Mouse (Mus musculus): ENCODE data around the gene Fpgs. TPM values are rescaled to one million over a fixed set of nuclear protein-coding genes. Genes with fewer than 3 reads are reported as not detected.

The Fpgs gene
- polyA plus RNA-seq, 1 experiment from 2014 or later: 20.3 TPM

DNA sequence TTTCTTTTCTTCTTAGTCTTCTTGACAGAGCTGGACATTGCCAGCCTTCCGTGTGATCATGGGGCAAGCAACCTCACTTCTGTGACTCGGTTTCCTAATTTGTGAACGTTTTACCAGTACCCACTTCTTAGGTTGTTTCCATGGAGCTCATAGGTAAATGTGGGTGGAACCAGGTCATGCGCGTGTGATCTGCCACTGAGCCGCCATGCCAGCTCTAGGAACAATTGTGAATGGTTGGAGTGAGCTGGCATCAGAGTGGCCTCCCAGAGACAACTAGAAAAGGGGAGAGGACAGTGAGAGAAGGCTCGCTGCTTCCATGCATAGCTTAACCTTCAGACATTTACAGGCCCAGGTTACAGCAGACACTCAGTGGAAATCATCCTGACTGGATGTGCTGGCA lies 35.8 kb downstream of the Fpgs start:
- Histone ChIP-seq H3K36me3 (peaks cover 45% of the 10 kb centered on the region), H3K4me3 (no peak overlapping the region), H3K4me1 (replicated peaks) (peaks cover 60% of the 10 kb centered on the region), H3K4me2 (no peak overlapping the region), H3K27ac (ENCODE audit: poor library complexity, severe bottlenecking) (peak overlapping the region; percentile 87), H3K9ac (no peak overlapping the region), H3K9me3 (replicated peaks) (no peaks in the 10 kb centered on the region), H3K27me3 (replicated peaks) (no peaks in the 10 kb centered on the region)
- WGBS: 75% methylated on average over 7 of the region's 7 CpGs
- no peak for ATAC-seq (ENCODE audit: insufficient number of reproducible peaks, low FRiP score)

DNA sequence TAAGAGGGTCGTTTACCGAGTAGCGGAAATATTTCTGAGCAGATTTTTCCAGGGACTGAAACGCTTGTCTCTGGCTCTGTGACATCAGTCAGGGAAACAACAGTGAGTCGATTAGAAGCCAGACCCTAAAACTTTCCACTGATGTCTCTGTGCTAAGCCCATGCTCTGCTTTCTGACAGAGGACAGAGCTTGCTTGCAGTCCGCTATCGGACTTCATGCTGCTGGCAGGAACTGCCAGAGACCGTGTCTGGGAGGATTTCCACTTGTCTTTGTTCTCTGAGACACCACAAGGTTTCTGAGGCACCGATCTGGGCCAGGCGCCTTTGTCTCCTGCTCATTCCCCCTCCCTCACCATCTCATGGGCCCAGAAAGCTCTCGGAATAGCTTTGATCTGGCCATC lies 36.2 kb downstream of the Fpgs start:
- peaks cover 41% of the 10 kb centered on the region for H3K36me3 ChIP-seq
- peak; percentile 83 for ATAC-seq (ENCODE audit: insufficient number of reproducible peaks, low FRiP score)
- peaks cover 56% of the 10 kb centered on the region for H3K4me1 ChIP-seq (replicated peaks)
- no peaks in the 10 kb centered on the region for H3K9me3 ChIP-seq (replicated peaks)
- peak overlapping the region; percentile 87 for H3K27ac ChIP-seq (ENCODE audit: poor library complexity, severe bottlenecking)
- WGBS: 22% methylated on average over 11 of the region's 11 CpGs
- H3K4me3 ChIP-seq: no peak overlapping the region
- no peak overlapping the region for H3K9ac ChIP-seq
- H3K27me3 ChIP-seq (replicated peaks): no peaks in the 10 kb centered on the region
- H3K4me2 ChIP-seq: no peak overlapping the region

DNA sequence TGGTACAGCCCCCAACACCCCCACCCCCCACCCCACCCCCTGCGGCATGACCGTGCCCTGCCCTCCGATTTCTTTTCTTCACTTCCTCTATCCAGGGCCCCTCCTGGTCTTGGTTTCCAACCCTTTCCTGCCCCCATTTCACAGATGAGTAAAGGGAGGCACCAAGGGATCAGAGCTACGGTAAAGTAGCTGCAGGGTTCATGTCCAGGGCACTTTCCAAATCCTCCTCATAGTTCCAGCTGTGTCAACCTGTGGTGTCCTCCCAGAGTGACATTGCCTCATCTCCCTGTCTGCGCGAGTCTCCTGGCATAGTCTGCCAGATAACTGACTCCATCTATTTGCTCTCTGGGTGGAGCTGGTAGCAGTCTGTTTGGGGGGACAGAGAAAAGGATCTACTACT lies 38.1 kb downstream of the Fpgs start:
- peaks cover 22% of the 10 kb centered on the region for H3K36me3 ChIP-seq
- H3K4me3 ChIP-seq: no peak overlapping the region
- no peak overlapping the region for H3K4me2 ChIP-seq
- H3K27me3 ChIP-seq (replicated peaks): no peaks in the 10 kb centered on the region
- H3K27ac ChIP-seq (ENCODE audit: poor library complexity, severe bottlenecking): peak overlapping the region; percentile 75
- H3K4me1 ChIP-seq (replicated peaks): peaks cover 63% of the 10 kb centered on the region
- 66% methylated on average over 6 of the region's 6 CpGs for WGBS
- no peaks in the 10 kb centered on the region for H3K9me3 ChIP-seq (replicated peaks)
- no peak for ATAC-seq (ENCODE audit: insufficient number of reproducible peaks, low FRiP score)
- no peak overlapping the region for H3K9ac ChIP-seq

DNA sequence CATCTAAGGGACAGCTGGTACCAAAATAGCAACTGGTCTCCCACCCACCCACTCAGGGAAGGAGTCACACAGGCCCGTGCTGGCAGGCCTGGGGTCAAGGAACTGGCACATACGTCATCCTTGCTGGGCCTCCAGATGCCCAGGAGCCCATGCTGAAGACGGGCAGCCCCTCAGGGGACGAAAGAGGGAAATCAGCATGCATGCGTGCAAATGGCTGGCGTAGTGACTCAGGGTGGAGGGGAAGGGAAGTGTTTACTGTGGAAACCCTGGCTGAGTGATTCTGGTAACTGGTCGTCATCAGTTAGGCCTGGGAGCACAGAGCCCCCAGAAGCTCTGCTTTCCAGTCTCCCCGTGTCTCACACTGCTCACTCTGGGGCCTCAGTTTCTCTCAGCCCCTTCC lies 38.6 kb downstream of the Fpgs start:
- H3K4me3 ChIP-seq: no peak overlapping the region
- peaks cover 22% of the 10 kb centered on the region for H3K36me3 ChIP-seq
- no peak for ATAC-seq (ENCODE audit: insufficient number of reproducible peaks, low FRiP score)
- no peaks in the 10 kb centered on the region for H3K9me3 ChIP-seq (replicated peaks)
- no peak overlapping the region for H3K9ac ChIP-seq
- peak overlapping the region; percentile 75 for H3K27ac ChIP-seq (ENCODE audit: poor library complexity, severe bottlenecking)
- WGBS: 48% methylated on average over 8 of the region's 8 CpGs
- H3K27me3 ChIP-seq (replicated peaks): no peaks in the 10 kb centered on the region
- H3K4me1 ChIP-seq (replicated peaks): peaks cover 67% of the 10 kb centered on the region
- no peak overlapping the region for H3K4me2 ChIP-seq

DNA sequence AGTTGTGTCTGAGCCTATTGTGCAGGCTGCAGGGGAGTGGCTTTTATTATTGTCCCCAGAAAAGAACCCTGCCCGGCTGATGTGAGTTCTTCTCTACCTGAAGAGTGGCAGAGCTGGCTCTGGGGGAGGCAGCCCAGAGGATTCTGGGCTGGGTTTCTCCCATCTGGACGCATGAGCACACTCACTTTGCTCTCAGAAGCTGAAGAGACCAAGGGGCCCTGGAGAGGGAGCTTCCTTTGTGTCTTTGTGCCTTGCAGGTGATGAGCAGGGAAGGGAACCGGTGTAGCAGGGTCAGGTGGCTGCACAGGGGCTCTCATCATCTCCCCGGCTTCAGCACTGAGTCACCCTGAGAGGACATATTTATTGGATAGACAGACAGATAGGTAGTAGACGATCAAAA lies 41.7 kb downstream of the Fpgs start:
- ATAC-seq (ENCODE audit: insufficient number of reproducible peaks, low FRiP score): no peak
- Histone ChIP-seq H3K36me3 (peaks cover 27% of the 10 kb centered on the region), H3K27me3 (replicated peaks) (no peaks in the 10 kb centered on the region), H3K9ac (no peak overlapping the region), H3K9me3 (replicated peaks) (no peaks in the 10 kb centered on the region), H3K4me1 (replicated peaks) (peaks cover 67% of the 10 kb centered on the region), H3K27ac (ENCODE audit: poor library complexity, severe bottlenecking) (peak overlapping the region; percentile 85), H3K4me3 (no peak overlapping the region), H3K4me2 (0 out of 2 replicates have a peak overlapping the region, but pooled peaks have one; percentile 1)
- 52% methylated on average over 5 of the region's 5 CpGs for WGBS

DNA sequence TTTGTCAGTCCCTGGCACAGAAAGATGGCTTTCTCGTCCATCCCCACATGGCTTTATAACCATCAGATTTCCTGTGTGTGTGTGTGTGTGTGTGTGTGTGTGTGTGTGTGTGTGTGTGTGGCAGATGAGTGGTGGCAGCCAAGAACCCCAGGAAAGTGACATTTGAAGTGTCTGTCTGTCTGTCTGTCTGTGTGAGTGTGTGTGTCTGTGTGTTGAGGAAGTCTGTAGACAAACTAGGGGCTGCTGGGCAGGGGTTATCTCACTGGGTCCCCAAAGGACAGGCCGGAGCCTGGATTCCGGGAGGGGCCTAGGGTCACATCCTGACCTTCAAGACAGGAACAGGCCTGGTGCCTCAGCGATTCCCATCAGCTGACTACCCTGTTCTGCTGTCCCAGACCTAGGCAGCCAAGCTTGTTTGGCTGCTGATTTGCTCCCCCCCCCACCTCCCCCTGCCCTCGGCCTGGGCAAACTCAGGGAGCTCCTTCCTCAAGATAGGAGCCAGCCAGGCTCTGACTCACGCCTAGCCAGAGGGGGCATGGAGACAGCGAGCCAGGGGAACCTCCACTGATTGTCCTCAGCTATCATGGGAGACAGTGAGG lies 42.3 kb downstream of the Fpgs start:
- Histone ChIP-seq H3K4me3 (no peak overlapping the region), H3K9me3 (replicated peaks) (no peaks in the 10 kb centered on the region), H3K4me1 (replicated peaks) (peaks cover 64% of the 10 kb centered on the region), H3K36me3 (peaks cover 27% of the 10 kb centered on the region), H3K27ac (ENCODE audit: poor library complexity, severe bottlenecking) (peak overlapping the region; percentile 85), H3K9ac (no peak overlapping the region), H3K4me2 (no peak overlapping the region), H3K27me3 (replicated peaks) (no peaks in the 10 kb centered on the region)
- peak; percentile 82 for ATAC-seq (ENCODE audit: insufficient number of reproducible peaks, low FRiP score)
- WGBS: 14% methylated on average over 7 of the region's 7 CpGs

DNA sequence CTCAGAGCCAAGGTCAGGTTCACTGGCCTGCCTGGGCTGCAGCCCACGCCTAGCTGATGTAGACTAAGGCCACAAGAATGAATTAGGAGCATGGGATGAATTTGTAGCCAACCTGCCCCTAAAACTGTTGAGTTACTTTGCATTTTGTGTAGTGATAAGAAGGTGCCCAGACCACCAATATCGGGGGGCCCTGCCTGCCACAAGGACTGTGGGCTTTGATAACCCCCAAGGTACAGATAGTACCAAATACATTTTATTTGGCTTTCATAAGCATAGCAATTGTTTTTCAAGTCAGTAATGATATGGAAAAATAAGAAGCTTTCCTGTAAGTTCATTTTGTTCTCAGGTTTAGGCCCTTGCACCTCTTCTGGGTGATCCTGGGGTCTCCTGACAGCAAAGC lies 45.1 kb downstream of the Fpgs start:
- no peaks in the 10 kb centered on the region for H3K9me3 ChIP-seq (replicated peaks)
- WGBS: 65% methylated on average over 2 of the region's 2 CpGs
- H3K4me3 ChIP-seq: no peak overlapping the region
- no peak for ATAC-seq (ENCODE audit: insufficient number of reproducible peaks, low FRiP score)
- H3K27me3 ChIP-seq (replicated peaks): no peaks in the 10 kb centered on the region
- H3K27ac ChIP-seq (ENCODE audit: poor library complexity, severe bottlenecking): 0 out of 2 replicates have a peak overlapping the region, but pooled peaks have one; percentile 7
- H3K4me1 ChIP-seq (replicated peaks): peaks cover 63% of the 10 kb centered on the region
- H3K9ac ChIP-seq: no peak overlapping the region
- H3K4me2 ChIP-seq: no peak overlapping the region
- H3K36me3 ChIP-seq: peaks cover 20% of the 10 kb centered on the region

DNA sequence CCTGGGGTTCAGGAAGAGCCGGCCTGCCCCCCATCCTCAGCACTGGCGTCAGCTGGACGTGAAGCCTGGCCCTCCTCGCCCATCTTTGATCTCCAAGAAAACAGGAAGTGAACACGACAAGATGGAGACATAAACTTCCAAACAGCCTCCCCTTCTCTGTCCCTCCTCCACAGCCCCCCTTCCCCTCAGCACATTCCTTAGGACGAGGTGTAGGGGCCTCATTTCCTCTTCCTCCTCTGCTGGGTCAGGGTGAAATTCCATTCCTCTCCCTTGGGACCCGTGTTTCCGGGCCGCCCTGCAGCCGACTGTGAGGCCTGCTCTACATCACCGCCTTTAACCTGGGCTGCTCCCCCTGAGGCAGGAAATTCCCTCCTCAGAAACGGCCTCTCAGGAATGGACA lies 48.1 kb downstream of the Fpgs start:
- Histone ChIP-seq H3K36me3 (peaks cover 25% of the 10 kb centered on the region), H3K27ac (ENCODE audit: poor library complexity, severe bottlenecking) (peak overlapping the region; percentile 77), H3K27me3 (replicated peaks) (no peaks in the 10 kb centered on the region), H3K4me3 (no peak overlapping the region), H3K9me3 (replicated peaks) (no peaks in the 10 kb centered on the region), H3K4me1 (replicated peaks) (peaks cover 68% of the 10 kb centered on the region), H3K4me2 (peak overlapping the region; percentile 48; the same call in 1 of the 2 replicates), H3K9ac (no peak overlapping the region)
- 45% methylated on average over 12 of the region's 12 CpGs for WGBS
- ATAC-seq (ENCODE audit: insufficient number of reproducible peaks, low FRiP score): peak; percentile 77

DNA sequence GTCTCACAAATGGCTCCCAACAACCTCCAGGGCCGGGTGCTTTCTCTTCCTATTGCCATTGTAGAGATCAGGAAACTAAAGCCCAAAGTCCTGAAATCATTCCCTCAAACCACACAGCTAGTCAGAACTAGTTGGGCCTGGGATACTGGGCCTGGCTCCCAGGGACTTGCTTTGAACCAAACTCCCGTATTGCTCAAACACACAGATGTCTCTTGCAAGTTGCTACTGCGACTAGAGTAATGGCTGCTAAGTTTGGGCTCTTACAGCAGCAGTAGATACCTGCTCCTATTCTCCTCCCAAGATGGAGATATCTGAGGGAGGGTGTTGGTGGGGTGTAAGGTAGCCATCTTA lies 48.6 kb downstream of the Fpgs start:
- no peak overlapping the region; the same call in 1 of the 2 replicates for H3K9ac ChIP-seq
- H3K4me3 ChIP-seq: no peak overlapping the region
- peaks cover 70% of the 10 kb centered on the region for H3K4me1 ChIP-seq (replicated peaks)
- no peak for ATAC-seq (ENCODE audit: insufficient number of reproducible peaks, low FRiP score)
- WGBS: 70% methylated on average over 3 of the region's 3 CpGs
- H3K36me3 ChIP-seq: peaks cover 25% of the 10 kb centered on the region
- no peaks in the 10 kb centered on the region for H3K27me3 ChIP-seq (replicated peaks)
- no peaks in the 10 kb centered on the region for H3K9me3 ChIP-seq (replicated peaks)
- peak overlapping the region; percentile 48; the same call in 1 of the 2 replicates for H3K4me2 ChIP-seq
- H3K27ac ChIP-seq (ENCODE audit: poor library complexity, severe bottlenecking): peak overlapping the region; percentile 77

DNA sequence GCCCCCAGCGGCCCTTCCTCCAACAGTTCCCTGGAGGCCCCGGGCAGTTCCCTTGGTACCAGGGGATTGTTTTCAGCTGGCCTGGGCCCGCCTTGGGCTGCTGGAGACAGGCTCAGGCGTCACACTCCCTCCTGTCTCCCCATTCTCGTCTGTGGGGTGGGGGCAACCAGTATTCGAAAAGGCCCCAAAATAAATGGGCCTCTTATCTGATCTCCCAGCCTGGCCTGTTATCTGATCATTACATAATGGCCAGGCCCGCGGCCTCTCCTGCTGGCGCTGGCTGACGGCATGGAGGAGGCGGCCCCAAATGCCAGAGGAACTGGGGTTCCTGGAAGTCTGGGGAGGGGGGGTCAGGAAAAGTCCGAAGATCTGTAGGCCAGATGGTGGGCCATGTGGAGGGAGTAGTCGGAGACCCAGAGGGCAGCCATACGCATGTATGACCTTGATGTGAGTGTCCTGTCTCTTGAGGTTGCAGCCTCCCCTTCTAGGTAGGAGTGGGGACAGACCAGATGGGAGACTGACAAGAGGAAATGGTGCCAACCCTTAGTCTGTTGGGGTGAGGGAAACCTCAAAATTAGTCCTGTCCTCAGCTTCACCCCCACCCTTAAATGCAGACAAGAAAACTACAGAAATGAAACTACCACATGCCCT lies 49.1 kb downstream of the Fpgs start:
- Histone ChIP-seq H3K27ac (ENCODE audit: poor library complexity, severe bottlenecking) (peak overlapping the region; percentile 77), H3K4me3 (peak overlapping the region; percentile 1; the same call in 1 of the 2 replicates), H3K4me1 (replicated peaks) (peaks cover 67% of the 10 kb centered on the region), H3K27me3 (replicated peaks) (no peaks in the 10 kb centered on the region), H3K9ac (peak overlapping the region; percentile 27; the same call in 1 of the 2 replicates), H3K9me3 (replicated peaks) (no peaks in the 10 kb centered on the region), H3K4me2 (peak overlapping the region; percentile 48), H3K36me3 (peaks cover 25% of the 10 kb centered on the region)
- WGBS: 57% methylated on average over 14 of the region's 14 CpGs
- ATAC-seq (ENCODE audit: insufficient number of reproducible peaks, low FRiP score): no peak; the same call in 1 of the 2 replicates

DNA sequence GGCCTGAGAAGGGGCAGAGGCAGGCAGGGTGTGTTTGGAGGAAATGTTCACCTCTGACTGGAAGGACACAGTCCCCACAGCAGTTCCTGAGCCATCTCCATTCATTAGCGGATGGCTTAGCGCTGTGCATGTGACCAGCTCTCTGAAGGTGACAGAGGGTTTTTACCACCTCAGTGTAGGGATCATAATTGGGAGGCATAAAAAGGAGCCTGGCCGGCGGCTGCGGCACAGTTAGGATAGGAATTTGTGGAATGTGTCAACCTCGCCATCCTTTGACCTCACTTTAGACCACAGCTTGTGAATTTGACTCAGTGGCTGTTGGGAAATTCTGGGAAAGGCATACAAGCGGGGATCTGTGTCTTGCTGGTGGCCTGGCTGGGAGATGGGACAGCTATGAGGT lies 50.2 kb downstream of the Fpgs start:
- no peak for ATAC-seq (ENCODE audit: insufficient number of reproducible peaks, low FRiP score)
- peak overlapping the region; percentile 15; the same call in 1 of the 2 replicates for H3K4me3 ChIP-seq
- H3K4me2 ChIP-seq: peak overlapping the region; percentile 48

More for the DNA sequence above, 50.2 kb downstream of the Fpgs start:
- peak overlapping the region; percentile 77 for H3K27ac ChIP-seq (ENCODE audit: poor library complexity, severe bottlenecking)
- H3K9ac ChIP-seq: peak overlapping the region; percentile 33
- no peaks in the 10 kb centered on the region for H3K27me3 ChIP-seq (replicated peaks)
- H3K36me3 ChIP-seq: peaks cover 24% of the 10 kb centered on the region
- 19% methylated on average over 7 of the region's 7 CpGs for WGBS
- H3K9me3 ChIP-seq (replicated peaks): no peaks in the 10 kb centered on the region
- H3K4me1 ChIP-seq (replicated peaks): peaks cover 58% of the 10 kb centered on the region
